Mouse (Mus musculus) hematopoietic multipotent progenitor cell, adult 10-12 weeks (in vitro differentiated cells): ENCODE results near the gene Zcchc14. TPM values are rescaled to one million over a fixed set of nuclear protein-coding genes. Genes with fewer than 3 reads are reported as not detected.

ENCODE experiments used
- polyA plus RNA-seq: library from polyadenylated mRNA; stranded (reverse); fragments of >175 nt; gene quantifications from 2 replicates; pipeline ENCODE4 v1.2.3, GENCODE M21; 2012; ENCODE audit warnings: low replicate concordance

The Zcchc14 gene
- 1.00 and 1.0 TPM in 2 replicates for polyA plus RNA-seq

DNA sequence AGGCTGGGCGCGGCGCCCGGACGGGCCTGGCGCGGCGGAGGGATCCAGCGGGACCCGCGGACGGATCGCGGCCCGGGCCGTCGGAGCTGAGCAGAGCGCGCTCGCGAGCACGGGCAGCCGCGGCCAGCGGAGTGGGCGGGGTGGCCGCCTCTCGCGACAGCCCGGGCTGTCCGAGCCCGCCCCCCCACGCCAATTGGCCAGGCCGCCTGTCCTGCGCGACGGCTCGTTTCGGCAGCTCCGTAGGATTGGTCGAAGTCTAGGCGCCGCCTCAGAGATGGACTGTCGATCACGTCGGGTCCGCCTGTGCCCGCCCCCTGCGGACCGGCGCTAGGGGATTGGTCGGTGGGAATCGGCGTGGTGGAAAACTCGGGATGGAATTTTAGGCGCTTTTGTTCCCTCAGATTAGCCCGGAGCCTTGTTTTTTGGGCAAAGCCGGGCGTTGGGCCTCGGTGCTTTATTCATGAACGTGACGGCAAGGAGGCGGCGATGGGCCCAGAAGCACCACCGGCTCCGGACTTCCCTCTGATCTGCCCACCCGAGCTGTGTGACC, at the start of gene Zcchc14:
Zcchc14 (minus strand) TSS at position 128 of the 550 bp plus-strand sequence.

DNA sequence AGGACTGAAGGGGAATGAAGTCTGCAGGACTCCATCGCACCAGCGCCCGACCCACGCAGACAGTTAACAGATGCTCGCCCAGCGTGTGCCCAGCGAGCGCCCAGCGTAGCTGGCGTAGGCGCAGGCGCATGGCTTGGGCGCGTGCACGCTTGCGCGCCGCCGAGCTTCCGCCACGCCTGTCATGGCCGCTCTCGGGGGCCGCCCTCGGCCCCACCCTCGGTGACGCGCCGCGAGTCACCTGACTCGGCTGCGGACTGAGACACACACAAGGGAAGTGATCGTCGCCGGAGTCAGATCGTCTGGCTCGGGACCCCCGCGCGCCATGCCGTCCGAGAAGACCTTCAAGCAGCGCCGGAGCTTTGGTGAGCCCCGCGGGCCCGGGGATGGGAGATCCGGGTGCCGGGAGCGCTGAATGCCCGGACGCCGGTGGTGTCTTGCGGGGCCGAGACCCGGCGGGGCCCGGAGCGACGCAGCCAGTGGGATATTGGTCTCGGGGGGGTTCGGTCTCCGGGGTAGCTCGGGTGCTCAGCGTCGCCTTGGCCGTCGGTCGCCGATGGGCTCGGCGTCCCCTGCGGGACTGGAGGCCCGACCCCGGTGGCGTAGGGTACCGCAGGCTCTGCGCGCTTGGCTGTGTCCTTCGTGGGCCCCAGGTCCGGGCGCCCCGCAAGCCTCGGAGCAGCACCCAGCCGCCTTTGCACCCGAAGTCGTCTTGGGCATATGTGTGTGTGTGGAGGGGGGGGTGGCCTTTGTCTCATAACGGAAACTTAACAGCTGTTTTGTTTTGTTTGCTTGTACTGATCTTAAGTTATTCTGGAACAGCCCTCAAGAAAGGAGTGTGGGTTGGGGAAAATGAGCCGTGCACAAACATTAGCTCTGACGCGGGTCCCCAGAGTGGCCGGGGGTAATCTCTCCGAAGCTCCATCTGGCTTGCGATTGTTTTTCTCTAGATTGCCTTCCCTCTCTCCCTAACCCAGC, 62.2 kb downstream of the Zcchc14 start, which contains the start of gene Map1lc3b:
Map1lc3b (plus strand) TSS at position 159 of the 975 bp plus-strand sequence.

GRCm38 (mm10) chr8:121578676-121579451, 73.8 kb downstream of the Zcchc14 start, which contains the start of gene Fbxo31:
Gene Fbxo31 (minus strand): TSS chr8:121578806.

Other genes with a start within 250 kb of the Zcchc14 start
- gene 1700018B08Rik, start 108.6 kb downstream of the Zcchc14 start, polyA plus RNA-seq, result not detected in 2 replicates
- 20.7 and 51.6 TPM in 2 replicates for gene Fbxo31, start 74.1 kb downstream of the Zcchc14 start, polyA plus RNA-seq
- 33.0 and 79.2 TPM in 2 replicates for gene Map1lc3b, start 62.5 kb downstream of the Zcchc14 start, polyA plus RNA-seq
- 0.05 TPM in 1 of 2 replicates, not detected in the other for gene Jph3, start 76.7 kb upstream of the Zcchc14 start, polyA plus RNA-seq
- 22.1 and 22.2 TPM in 2 replicates for gene Klhdc4, start 176.7 kb upstream of the Zcchc14 start, polyA plus RNA-seq